Mouse (Mus musculus): ENCODE results near the gene Pex11g. TPM values are rescaled to one million over a fixed set of nuclear protein-coding genes. Genes with fewer than 3 reads are reported as not detected.

Pex11g gene
- polyA plus RNA-seq (2016; fragmentation: Nextera tagmentation; extraction: Ambion mirVana) = 4.5 and 4.8 TPM in 2 replicates

DNA sequence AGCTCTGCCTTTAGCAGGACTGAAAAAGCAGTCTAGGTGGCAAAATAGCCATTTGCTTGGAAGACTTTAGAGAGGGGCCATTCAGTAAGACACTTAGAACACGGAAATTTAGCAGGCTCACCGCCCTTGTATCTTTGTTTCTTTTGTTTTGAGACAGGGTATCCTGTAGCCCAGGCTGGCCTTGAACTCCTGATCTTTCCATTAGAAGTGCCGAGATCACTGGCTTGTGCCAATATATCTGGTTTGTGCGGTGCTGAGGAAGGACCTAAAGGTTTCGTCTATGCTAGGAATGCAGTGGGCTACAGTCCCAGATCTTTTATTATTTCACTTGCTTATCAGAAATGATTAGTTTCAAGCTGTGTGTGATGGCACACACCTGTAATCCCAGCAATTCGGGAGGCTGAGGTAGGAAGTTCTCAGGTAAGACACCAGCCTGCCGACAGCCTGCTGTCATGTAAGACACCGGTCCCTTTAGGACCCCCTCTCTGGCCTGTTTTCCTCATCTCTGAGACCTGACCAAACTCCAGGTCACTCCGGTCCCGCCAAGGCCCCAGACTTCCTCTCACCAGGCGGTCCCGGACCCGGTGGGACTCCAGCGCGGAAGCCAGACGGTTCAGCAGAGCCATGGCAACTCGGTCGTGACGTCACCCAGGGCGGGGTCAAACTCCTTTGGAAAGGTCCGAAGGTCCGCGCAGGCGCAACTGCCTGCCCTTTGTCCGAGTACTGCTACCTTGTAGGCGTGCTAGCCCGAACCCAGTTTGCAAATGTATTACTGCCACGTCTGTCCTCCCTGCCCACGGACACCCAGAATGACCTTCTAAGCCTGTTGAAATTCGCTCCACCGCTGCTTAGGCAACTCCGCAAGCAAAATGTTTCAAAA is at the start of gene Pex11g:
Pex11g (minus strand) TSS at position 675 of the 880 bp plus-strand sequence.
- Histone ChIP-seq H3K36me3 (no peaks in the 10 kb centered on the region), H3K4me1 (peaks cover 11% of the 10 kb centered on the region), H3K27ac (replicated peaks) (peak within 1 kb of the TSS; percentile 96), H3K27me3 (ENCODE audit: low read depth, poor library complexity, severe bottlenecking) (no peaks in the 10 kb centered on the region), H3K4me3 (peak within 1 kb of the TSS; percentile 58), H3K9me3 (replicated peaks) (no peaks in the 10 kb centered on the region)
- WGBS = 9% methylated on average over 32 of the region's 32 CpGs
- DNase-seq (ENCODE audit: low spot score) = peak; percentile 99

DNA sequence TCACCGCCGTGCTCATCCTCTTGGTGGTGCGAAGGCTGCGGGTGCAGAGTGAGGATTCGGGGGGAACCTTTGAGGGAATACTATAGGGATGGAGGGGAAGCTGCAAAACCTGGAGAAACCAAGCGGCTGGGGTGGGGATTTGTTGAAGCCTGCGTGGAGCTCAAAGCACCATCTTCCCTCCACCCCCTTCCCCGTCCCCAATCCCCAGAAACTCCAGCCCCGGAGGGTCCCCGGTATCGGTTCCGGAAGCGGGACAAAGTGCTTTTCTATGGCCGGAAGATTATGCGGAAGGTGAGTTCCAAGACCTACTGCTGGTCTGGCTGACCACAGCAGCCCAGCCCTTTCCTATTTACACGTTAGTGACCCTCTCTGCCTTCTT is 49.6 kb upstream of the Pex11g start:
- H3K9me3 ChIP-seq (replicated peaks) = no peaks in the 10 kb centered on the region

DNA sequence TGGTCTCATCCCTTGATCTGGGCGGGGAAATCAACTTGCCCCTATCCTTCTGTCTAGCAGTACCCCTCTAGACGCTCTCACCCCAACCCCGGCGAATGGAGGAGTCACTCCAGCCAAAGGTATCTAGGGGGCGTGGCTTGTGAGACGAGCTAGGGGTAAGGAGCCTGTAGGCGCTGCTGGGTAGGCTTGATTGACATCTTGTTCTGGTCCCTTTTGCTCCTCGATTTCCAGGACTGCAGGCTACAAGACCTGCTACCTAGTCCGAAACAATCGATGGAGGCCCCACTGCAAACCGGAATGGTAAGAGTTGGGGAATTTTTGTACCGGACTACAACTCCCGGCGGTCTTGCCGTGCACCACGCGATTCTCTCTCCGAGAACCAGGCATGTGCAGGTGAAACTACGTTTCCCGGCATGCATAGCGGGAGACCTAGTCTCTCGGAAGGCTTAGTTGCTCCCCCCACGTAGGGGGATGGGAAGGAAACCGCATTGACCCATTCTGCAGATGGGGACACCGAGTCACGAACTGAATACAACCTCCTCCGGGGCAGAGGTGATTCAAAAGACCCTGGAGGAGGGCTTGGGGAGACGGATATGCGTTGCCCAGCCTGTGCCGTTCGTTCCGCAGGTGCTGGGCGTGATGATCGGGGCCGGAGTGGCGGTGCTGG is 49.1 kb upstream of the Pex11g start:
- 2% methylated on average over 36 of the region's 36 CpGs for WGBS
- Histone ChIP-seq H3K4me3 (peak overlapping the region; percentile 65), H3K9me3 (replicated peaks) (no peaks in the 10 kb centered on the region), H3K27ac (replicated peaks) (peak overlapping the region; percentile 78), H3K36me3 (peaks cover 31% of the 10 kb centered on the region), H3K4me1 (peaks cover 23% of the 10 kb centered on the region), H3K27me3 (ENCODE audit: low read depth, poor library complexity, severe bottlenecking) (no peaks in the 10 kb centered on the region)
- peak; percentile 89 for DNase-seq (ENCODE audit: low spot score)

More for the DNA sequence above, 49.6 kb upstream of the Pex11g start:
- Histone ChIP-seq H3K4me3 (peak overlapping the region; percentile 65), H3K27ac (replicated peaks) (peak overlapping the region; percentile 78), H3K36me3 (peaks cover 31% of the 10 kb centered on the region), H3K4me1 (peaks cover 23% of the 10 kb centered on the region), H3K27me3 (ENCODE audit: low read depth, poor library complexity, severe bottlenecking) (no peaks in the 10 kb centered on the region)
- DNase-seq (ENCODE audit: low spot score) = no peak
- 11% methylated on average over 16 of the region's 16 CpGs for WGBS

DNA sequence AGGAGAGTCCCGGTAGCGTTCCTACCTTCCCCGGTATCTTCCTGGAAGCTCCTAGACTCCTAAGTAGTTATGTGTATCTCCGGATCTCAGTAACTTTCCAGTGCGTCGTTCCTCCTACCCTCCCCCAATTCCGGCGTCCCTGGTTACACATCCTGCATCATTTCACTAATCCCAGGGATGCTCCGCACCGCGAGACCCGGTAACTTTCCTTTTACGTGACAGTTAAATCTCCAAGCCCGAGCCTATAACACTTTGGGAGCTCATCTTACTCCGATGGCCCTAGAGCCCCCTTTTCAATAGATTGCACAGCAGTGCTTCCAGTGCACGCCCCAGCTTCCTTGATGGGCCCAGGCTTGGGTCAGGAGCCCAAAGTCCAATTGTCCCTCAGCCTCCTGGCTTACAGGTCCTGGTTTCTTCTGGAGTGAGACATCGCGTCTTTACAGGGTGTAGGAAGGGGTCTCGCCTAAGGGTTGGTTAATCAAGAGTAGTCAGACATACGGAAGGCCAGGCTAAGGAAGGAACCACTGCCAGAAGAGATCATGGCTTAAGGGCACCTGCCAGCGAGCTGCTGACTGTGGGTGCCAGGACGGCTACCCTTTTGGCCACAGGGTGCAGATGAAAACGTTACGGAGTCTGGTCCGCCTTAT is 48.4 kb upstream of the Pex11g start:
- H3K27me3 ChIP-seq (ENCODE audit: low read depth, poor library complexity, severe bottlenecking) = no peaks in the 10 kb centered on the region
- under 1% methylated on average over 25 of the region's 25 CpGs for WGBS
- peak; percentile 49 for DNase-seq (ENCODE audit: low spot score)
- peaks cover 38% of the 10 kb centered on the region for H3K36me3 ChIP-seq
- H3K9me3 ChIP-seq (replicated peaks) = no peaks in the 10 kb centered on the region
- H3K4me1 ChIP-seq = peaks cover 23% of the 10 kb centered on the region
- peak overlapping the region; percentile 65 for H3K4me3 ChIP-seq
- H3K27ac ChIP-seq (replicated peaks) = peak overlapping the region; percentile 78

DNA sequence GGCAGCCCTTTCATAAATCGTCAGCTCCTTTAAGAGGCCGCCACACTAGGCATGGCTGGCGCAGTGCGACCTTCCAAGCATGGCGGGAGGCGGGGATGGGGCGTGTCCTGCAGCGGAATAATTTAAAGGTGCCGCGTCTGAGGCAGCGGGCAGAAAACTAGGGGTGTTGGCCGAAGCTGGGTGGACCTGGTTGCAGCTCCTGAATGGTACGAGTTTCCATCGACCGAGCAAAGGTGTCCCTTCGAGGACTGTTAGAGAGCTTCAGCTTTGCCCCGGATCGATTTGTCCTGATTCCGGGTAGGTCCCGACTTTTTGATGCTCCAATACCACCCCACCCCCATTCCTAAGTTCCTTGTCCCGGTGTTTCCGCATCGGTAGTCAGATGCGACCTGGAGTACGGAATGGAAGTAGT is 47.8 kb upstream of the Pex11g start, which contains the start of gene Pnpla6:
Pnpla6 (plus strand) TSS at position 125 of the 412 bp plus-strand sequence.
- Histone ChIP-seq H3K4me3 (peak within 1 kb of the TSS; percentile 65), H3K27ac (replicated peaks) (peak within 1 kb of the TSS; percentile 78), H3K4me1 (peaks cover 23% of the 10 kb centered on the region), H3K27me3 (ENCODE audit: low read depth, poor library complexity, severe bottlenecking) (no peaks in the 10 kb centered on the region), H3K9me3 (replicated peaks) (no peaks in the 10 kb centered on the region), H3K36me3 (peaks cover 44% of the 10 kb centered on the region)
- peak; percentile 86 for DNase-seq (ENCODE audit: low spot score)
- WGBS = under 1% methylated on average over 25 of the region's 25 CpGs

DNA sequence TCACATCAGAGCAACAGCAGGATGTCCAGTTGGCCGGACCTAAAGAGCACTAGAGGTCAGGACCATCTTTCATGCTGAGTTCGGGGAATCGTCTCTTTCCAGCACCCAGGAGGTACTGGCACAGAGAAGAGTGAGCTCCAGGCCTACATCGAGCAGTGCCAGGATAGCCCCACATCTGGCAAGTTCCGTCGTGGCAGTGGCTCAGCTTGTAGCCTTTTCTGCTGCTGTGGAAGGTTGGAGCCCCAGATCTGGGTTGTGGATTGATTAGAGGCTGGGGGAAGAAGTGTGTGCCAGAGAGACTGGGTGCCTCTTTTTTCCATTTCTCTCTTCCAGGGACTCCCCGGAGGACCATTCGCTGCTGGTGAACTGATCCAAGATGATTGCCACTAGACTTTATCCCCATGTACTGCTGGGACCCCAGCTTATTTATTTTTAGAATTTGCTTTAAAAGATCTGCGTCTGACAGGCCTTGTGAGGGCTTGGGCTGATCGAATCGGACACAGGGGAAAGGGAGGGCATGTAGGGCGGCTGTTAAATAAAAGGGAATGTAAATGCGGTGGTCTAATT is 47.3 kb upstream of the Pex11g start:
- 38% methylated on average over 13 of the region's 13 CpGs for WGBS
- no peaks in the 10 kb centered on the region for H3K9me3 ChIP-seq (replicated peaks)
- DNase-seq (ENCODE audit: low spot score) = no peak
- H3K27me3 ChIP-seq (ENCODE audit: low read depth, poor library complexity, severe bottlenecking) = no peaks in the 10 kb centered on the region
- H3K4me3 ChIP-seq = peak overlapping the region; percentile 65
- peaks cover 23% of the 10 kb centered on the region for H3K4me1 ChIP-seq
- H3K36me3 ChIP-seq = peaks cover 49% of the 10 kb centered on the region
- peak overlapping the region; percentile 78 for H3K27ac ChIP-seq (replicated peaks)

DNA sequence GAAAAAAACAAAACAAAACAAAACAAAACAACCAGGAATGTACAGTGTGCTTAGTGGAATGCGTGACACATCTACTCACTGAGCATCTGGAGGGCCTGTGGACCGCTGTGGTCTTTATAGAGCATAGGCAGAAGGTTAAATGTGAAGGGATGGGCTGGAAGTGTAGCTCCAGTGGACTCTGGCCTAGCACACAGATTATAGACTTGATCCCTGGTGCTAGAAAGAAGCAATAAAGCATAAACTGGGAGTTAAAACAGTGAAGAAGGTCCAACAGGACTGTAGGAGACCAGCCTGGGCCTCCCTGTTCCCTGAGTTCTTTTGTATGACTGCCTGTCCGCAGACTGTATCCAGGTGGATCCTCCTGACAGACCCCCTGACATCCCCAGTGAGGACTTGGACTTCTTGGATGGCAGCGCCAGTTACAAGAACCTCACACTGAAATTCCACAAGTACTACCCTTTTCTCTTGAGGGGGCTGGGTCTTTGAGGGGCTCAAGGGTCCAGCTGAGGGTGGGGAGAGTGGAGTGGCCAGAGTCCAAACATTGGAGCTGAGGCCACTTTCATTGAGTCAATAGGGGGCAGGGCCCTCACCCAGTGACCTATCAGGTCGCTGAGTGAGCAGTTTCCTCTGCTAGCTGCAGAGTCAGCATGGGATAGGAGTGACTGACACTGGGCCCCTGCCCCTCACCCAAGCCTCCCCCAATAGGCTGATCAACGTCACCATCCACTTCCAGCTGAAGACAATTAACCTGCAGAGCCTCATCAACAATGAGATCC is 40.7 kb upstream of the Pex11g start:
- Histone ChIP-seq H3K4me1 (no peaks in the 10 kb centered on the region), H3K9me3 (replicated peaks) (no peaks in the 10 kb centered on the region), H3K4me3 (no peak overlapping the region), H3K36me3 (peaks cover 79% of the 10 kb centered on the region), H3K27ac (replicated peaks) (no peak overlapping the region), H3K27me3 (ENCODE audit: low read depth, poor library complexity, severe bottlenecking) (no peaks in the 10 kb centered on the region)
- WGBS = 88% methylated on average over 6 of the region's 6 CpGs
- DNase-seq (ENCODE audit: low spot score) = no peak

DNA sequence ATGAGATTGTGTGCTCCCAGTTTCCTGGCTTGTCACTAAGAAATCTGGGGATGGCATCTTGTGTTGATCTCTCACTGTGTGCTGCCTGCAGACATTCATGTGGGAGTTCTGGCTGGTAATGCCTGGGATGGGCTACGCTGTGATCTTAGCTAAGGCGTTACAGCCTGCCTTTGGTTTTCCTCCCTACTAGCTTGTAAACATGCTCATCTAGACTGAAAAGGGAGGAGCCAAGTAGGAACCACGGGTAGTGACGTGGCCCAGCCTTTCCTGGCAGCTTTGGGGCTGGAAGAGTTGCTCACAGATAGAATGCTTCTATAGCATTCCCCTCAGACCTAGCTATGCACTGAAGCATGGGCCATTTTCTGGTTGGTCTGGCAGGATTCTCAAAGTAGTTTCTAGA is 34.7 kb upstream of the Pex11g start:
- Histone ChIP-seq H3K27ac (replicated peaks) (no peak overlapping the region), H3K27me3 (ENCODE audit: low read depth, poor library complexity, severe bottlenecking) (no peaks in the 10 kb centered on the region), H3K4me3 (no peak overlapping the region), H3K36me3 (peaks cover 34% of the 10 kb centered on the region), H3K9me3 (replicated peaks) (no peaks in the 10 kb centered on the region; the same call in 1 of the 2 replicates), H3K4me1 (peaks cover 26% of the 10 kb centered on the region)
- WGBS = 83% methylated on average over 4 of the region's 4 CpGs
- no peak for DNase-seq (ENCODE audit: low spot score)

DNA sequence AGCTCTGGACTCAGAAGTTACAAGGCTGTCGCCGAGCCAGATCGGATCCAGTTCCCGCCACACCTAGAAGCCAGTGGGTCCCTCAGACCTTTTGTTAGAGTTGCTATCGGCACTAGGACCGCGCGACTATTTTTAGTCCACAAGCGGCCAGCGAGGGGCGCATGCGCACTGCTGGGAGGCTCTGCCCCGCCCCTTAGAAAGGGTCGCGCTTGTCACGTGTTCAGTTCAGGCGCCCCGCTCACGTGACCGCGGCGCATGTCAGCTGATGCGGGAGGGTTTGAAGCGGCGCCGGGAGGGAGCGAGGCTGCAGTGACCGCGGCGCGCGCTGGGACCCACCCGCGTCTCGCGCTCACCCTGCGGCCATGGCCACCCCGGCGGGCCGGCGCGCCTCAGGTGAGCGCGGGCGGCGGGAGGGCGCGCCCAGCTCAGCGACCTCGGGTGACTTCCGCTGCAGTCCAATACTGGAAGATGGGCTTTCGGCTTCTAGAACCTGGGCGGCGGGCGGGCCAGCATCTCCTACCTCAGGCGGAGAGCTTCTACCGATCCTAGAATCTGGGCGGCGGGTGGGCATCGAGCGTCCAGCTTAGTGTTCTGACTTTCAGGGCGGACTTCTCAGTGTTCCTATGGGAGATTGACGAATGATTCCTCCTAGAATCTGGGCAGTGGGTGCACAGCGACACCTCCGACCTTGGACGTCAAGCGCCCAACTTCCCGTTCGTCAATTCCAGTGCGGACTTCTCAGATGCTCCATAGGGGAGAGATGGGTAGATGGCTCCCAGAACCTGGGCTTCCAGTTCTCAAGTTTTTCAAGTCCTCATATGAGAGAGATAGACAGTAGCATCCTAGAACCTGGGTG is 33.0 kb upstream of the Pex11g start, which contains the start of gene Mcoln1:
Mcoln1 (plus strand) TSS at position 223 of the 856 bp plus-strand sequence.
- H3K27me3 ChIP-seq (ENCODE audit: low read depth, poor library complexity, severe bottlenecking) = no peaks in the 10 kb centered on the region
- WGBS = under 1% methylated on average over 70 of the region's 70 CpGs
- H3K27ac ChIP-seq (replicated peaks) = peak within 1 kb of the TSS; percentile 93
- peaks cover 32% of the 10 kb centered on the region for H3K4me1 ChIP-seq
- H3K4me3 ChIP-seq = peak within 1 kb of the TSS; percentile 85
- peaks cover 34% of the 10 kb centered on the region for H3K36me3 ChIP-seq
- H3K9me3 ChIP-seq (replicated peaks) = peaks cover 11% of the 10 kb centered on the region
- peak; percentile 99 for DNase-seq (ENCODE audit: low spot score)

DNA sequence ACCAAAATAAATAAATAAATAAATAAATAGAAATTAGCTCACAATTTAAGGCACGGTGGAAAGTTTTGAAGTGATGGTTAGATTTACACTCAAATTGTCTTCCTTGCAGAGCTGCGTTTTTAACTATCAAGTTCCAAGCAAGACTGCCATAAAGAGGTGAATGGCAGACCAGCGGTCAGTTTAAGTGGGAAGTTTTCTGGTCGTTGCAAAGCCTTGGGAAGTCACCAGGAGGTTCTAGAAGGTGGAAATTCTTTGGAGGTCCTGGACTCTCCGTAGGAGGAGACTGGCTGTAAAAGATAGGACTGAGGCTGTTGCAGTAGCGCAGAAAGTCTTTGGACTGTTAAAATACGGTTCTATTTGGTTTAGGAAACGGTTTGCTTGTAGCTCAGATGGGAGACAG is 32.3 kb upstream of the Pex11g start:
- peak overlapping the region; percentile 93 for H3K27ac ChIP-seq (replicated peaks)
- WGBS = 11% methylated on average over 8 of the region's 8 CpGs
- H3K4me1 ChIP-seq = peaks cover 32% of the 10 kb centered on the region
- H3K9me3 ChIP-seq (replicated peaks) = peaks cover 18% of the 10 kb centered on the region
- H3K27me3 ChIP-seq (ENCODE audit: low read depth, poor library complexity, severe bottlenecking) = no peaks in the 10 kb centered on the region
- no peak for DNase-seq (ENCODE audit: low spot score)
- H3K4me3 ChIP-seq = peak overlapping the region; percentile 85
- H3K36me3 ChIP-seq = peaks cover 37% of the 10 kb centered on the region

DNA sequence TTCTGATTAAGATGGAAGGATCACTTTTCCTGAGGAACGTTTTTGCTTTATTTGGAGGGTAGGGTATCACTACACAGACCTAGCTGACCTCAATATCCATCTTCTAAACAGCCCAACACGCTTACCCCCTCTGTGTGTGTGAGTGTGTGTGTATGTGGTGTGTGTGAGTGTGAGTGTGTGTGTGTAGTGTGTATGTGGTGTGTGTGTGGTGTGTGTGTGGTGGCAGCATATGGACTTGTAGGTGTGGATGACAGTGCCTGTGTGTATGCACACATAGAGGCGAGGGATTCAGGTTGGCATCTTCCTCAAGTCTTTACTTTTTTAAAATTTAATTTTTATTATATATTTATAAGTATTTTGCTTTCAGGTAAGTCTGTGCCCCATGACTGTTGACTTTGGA is 31.1 kb upstream of the Pex11g start:
- 89% methylated on average over 3 of the region's 3 CpGs for WGBS

More for the DNA sequence above, 31.1 kb upstream of the Pex11g start:
- Histone ChIP-seq H3K4me3 (no peak overlapping the region), H3K4me1 (peaks cover 40% of the 10 kb centered on the region), H3K36me3 (peaks cover 45% of the 10 kb centered on the region), H3K27ac (replicated peaks) (no peak overlapping the region), H3K9me3 (replicated peaks) (peaks cover 23% of the 10 kb centered on the region), H3K27me3 (ENCODE audit: low read depth, poor library complexity, severe bottlenecking) (no peaks in the 10 kb centered on the region)
- DNase-seq (ENCODE audit: low spot score) = no peak

All from midbrain, embryonic 10.5 days (tissue).